Mouse (Mus musculus) CD4-positive helper T cell, adult 2 months (primary cell): ENCODE results near the gene Mta3.
"Not testable (repeated sequence)": the region's sequence is repeated elsewhere in the genome, so short reads cannot be mapped to it uniquely, and the experiment has no call there.

ENCODE experiments used
- DNase-seq: peaks from one replicate; pipeline ENCODE4 v3.0.0-alpha.2; 2012; ENCODE audit warnings: low read depth, missing footprints, low spot score

Gene Mta3

DNA sequence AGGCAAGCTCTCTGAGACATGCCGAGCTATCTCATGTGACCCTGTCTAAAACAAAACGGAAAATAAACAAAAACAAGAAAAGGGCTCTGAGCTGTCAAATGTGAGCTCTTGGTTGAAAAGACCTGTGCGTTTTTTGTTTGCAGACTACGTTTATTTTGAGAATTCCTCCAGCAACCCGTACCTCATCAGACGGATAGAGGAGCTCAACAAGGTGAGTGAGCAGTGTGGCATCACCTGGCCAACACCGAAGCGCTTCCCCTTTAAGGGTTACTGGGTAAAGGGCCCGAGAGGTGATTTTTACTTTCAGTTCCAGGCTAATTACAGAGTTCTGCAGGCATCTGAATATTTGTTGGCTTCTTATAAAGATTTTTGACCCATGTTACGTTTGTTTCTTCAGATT is 2.3 kb downstream of the Mta3 start:
- DNase-seq = peak; percentile 50

- DNase-seq = peak; percentile 20
Measured at GRCm38 (mm10) chr17:83708891-83709290, 2.9 kb downstream of the Mta3 start.

GRCm38 (mm10) chr17:83709517-83709916 is 3.6 kb downstream of the Mta3 start:
- DNase-seq = not testable (repeated sequence)

DNA sequence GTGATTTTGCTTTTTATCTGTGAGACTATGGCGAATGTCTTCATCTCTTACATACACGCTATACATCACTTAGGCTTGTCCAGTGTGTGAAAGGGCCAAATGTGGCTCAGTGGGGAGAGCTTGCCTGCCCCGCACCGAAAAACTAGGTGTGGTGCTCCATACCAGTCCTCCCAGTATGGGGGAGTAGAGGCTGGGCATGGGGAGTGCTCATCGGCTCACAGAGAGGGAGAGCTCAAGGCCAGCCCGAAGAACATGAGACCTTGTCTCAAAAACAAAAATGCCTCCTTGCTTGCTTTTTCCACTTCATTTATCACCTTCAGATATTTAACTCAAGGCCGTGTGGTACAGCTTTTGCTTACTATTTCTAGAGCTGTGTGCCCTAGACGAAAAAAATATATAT is 4.7 kb downstream of the Mta3 start:
- DNase-seq = no peak

- DNase-seq = no peak
Measured at GRCm38 (mm10) chr17:83712341-83712740, 6.4 kb downstream of the Mta3 start.

- no peak for DNase-seq
Measured at GRCm38 (mm10) chr17:83720449-83720848, 14.5 kb downstream of the Mta3 start.

DNA sequence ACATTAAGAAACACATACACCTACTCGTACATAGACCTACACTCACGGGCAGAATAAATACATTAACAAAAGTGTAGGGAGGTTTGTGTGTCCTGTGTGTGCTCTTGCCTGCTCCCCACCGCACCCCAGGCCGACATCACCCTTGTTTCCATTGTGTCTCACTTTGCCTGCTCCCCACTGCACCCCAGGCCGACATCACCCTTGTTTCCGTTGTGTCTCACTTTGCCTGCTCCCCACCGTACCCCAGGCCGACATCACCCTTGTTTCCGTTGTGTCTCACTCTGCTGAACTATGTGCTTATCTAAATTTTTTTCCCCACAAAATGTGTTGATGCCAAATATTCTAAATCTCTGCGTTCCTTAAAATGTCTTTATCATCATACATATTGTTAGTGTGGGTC is 15.2 kb downstream of the Mta3 start:
- no peak for DNase-seq

- no peak for DNase-seq
Measured at GRCm38 (mm10) chr17:83723064-83723463, 17.1 kb downstream of the Mta3 start.

GRCm38 (mm10) chr17:83726496-83726895 is 20.5 kb downstream of the Mta3 start:
- DNase-seq = no peak

DNA sequence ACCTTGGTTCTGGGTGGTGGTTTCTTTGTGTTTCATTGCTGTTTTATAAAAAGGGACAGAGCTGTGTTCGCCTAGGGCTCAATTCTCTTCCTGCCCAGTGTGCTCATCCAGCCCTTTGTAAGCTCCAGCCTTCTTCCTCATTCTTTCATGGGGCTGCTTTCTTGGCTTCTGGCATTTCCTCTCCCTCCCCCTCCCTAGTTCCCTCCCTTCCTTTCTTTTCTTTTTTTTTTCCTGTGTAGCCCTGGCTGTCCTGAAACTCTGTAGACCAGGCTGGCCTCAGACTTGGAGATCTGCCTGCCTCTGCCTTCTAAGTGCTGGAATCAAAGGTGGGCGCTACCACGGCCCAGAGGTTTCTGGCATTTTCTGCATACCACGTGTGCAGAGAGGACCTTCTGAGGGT is 21.7 kb downstream of the Mta3 start:
- no peak for DNase-seq

DNA sequence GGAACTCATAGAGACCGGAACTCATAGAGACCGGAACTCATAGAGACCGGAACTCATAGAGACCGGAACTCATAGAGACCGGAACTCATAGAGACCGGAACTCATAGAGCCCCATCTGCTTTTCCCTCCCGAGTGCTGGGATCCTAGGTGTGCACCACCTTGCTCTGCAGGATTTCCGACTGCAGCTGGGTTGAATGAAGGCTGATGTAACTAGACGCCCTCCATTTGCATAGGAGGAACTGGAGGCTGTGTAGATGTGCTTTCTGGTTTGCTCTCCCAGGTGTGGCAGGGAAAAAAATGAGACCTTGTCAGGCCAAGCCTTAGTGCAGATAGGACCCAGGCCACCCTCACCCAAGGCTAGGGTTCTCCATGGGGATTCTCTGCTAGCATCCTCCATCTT is 23.1 kb downstream of the Mta3 start:
- DNase-seq = no peak

DNA sequence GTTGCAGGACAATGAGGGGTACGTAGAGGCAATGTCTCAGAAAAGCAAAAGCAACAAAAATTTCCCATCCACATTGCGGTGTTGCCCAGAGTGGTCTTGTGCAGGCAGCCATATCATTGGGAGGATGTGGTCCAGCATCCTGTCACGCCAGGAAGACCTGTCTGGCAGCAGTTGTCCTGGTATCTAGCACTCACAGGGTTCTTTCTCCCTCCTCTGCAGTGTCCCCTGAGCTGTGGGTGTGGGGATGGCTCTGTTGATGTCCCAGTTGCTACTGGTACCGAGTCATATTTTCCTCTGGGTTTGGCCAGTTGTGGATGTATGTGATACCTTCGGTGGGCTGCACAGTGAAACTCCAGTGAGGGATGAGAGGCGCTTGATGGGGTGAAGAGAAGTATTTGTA is 24.2 kb downstream of the Mta3 start:
- DNase-seq = peak; percentile 57

- peak; percentile 89 for DNase-seq
Measured at GRCm38 (mm10) chr17:83732166-83732629, 26.2 kb downstream of the Mta3 start.

DNA sequence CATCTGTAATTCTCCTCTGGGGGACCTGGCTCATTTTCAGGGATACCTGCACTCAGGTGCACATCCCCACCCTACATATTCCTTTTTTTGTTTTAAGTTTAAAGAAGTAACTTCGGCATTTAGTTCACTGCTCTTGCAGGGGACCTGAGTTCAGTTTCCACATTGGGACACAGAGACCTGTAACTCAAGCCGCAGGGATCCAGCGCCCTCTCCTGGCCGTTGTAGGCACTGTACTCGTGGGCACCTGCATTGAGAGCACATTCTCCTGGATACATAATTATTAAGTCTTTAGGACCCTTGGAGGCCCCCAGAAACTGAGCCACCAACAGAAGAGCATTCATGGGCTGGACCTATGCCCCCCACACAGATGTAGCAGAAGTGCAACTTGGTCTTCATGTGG is 26.8 kb downstream of the Mta3 start:
- DNase-seq = peak; percentile 83

GRCm38 (mm10) chr17:83736701-83737100 is 30.7 kb downstream of the Mta3 start:
- DNase-seq = no peak

DNA sequence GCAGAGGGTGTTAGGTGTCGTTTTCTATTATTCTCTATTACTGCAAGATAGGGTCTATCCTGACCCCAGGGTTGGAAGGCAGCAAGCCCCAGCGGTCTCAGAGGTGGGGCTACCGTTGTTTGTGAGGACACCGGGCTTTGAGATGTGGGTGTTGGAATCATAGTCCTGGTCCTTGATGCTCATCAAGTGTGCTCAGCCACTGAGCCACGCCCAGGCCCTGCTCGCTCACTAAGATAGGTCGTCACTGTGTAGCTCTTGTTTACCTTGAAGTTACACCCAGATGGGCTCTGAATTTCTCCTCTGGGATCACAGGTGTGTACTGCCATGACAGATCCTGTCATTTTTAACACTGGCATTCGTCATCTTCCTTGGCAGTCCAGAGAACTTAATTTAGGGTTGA is 31.8 kb downstream of the Mta3 start:
- no peak for DNase-seq

- no peak for DNase-seq
Measured at GRCm38 (mm10) chr17:83740135-83740676, 34.2 kb downstream of the Mta3 start.

GRCm38 (mm10) chr17:83741243-83741642 is 35.3 kb downstream of the Mta3 start:
- no peak for DNase-seq

DNA sequence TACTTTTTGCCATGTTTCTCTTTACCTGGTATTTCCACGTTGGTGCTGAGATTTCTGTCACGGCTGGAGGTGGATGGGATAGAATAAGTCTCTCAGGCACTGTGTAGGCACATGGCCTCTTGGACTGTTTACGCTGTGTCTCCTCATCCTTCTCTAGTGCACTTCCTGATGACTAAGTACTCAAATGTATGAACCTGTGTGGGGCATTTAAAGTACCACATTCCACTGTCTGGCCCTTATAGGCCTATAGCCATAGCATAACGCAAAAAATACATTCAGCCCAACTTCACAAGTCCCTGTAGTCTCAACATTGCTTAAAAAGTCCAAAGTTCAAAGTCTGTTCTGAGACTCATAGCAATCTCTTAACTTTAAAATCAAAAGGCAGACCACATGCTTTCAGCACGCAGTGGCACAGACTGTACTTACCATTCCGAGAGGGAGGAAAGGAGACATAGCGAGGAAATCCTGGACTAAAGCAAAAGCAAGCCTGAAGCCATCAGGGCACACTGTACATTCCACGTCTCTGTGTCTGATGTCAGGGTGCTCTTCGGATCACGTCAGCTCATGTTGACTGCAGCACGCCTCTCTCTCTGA is 38.4 kb downstream of the Mta3 start:
- no peak for DNase-seq

GRCm38 (mm10) chr17:83747405-83748160 is 41.6 kb downstream of the Mta3 start:
- DNase-seq = no peak

- DNase-seq = no peak
Measured at GRCm38 (mm10) chr17:83750216-83750950, 44.4 kb downstream of the Mta3 start.
